Mouse (Mus musculus): Measurements from ENCODE around the gene Cuta. TPM values are rescaled to one million over a fixed set of nuclear protein-coding genes. Genes with fewer than 3 reads are reported as not detected.
"Not testable (repeated sequence)": the region's sequence is repeated elsewhere in the genome, so short reads cannot be mapped to it uniquely, and the experiment has no call there.

Gene Cuta
- 134 and 138 TPM in 2 replicates for polyA plus RNA-seq (2015; fragmentation: Nextera tagmentation; extraction: Ambion mirVana)

DNA sequence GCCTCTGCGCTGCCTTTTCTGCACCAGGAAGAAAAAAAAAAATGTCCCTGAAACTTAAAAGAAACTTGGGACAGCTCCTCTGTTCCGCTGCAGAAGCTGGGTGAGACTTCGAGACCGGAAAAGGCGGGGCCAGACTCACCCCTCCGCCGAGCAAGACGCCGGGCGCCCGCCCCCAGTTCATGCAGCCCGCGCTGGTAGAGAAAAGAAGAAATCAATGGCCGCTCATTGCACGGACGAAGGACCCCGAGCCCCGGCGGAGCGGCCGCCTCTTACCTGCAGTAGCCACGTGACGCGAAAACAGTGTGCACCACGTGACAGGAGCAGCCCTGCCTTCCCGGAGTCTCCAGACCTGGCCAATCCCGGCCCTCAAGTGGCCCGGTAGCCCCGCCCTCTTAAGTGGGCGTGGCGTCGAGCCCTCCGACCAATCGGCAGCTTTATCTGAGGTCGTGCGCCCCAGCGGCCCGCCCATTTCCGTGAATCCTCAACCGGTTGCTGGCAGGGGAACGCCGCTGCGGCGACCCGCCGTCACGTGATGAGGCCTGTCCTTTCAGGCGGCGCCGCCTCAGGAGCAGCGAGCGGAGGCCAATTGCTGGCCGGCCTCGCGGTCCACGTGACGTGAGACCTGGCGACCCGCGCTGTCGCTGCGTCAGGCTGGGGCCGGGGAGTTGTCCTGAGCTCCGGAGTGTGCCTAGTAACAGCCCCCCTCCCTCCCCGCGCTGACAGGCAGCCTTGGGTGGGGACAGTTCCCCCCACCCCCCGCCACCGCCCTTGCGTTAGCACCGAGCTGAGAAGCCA, at the start of gene Cuta:
Cuta (minus strand) TSS at position 392 of the 795 bp plus-strand sequence.
- WGBS: under 1% methylated on average over 69 of the region's 70 CpGs
- H3K9me3 ChIP-seq: no peaks in the 10 kb centered on the region
- H3K4me3 ChIP-seq: peak within 1 kb of the TSS; percentile 70
- peak within 1 kb of the TSS; percentile 68 for H3K9ac ChIP-seq
- H3K27ac ChIP-seq (replicated peaks): peak within 1 kb of the TSS; percentile 95
- peak; percentile 94 for ATAC-seq (ENCODE audit: low FRiP score, low read depth)
- peak within 1 kb of the TSS; percentile 98 for H3K4me2 ChIP-seq
- no peaks in the 10 kb centered on the region for H3K27me3 ChIP-seq
- H3K36me3 ChIP-seq: peaks cover 15% of the 10 kb centered on the region
- peaks cover 53% of the 10 kb centered on the region for H3K4me1 ChIP-seq (replicated peaks)

DNA sequence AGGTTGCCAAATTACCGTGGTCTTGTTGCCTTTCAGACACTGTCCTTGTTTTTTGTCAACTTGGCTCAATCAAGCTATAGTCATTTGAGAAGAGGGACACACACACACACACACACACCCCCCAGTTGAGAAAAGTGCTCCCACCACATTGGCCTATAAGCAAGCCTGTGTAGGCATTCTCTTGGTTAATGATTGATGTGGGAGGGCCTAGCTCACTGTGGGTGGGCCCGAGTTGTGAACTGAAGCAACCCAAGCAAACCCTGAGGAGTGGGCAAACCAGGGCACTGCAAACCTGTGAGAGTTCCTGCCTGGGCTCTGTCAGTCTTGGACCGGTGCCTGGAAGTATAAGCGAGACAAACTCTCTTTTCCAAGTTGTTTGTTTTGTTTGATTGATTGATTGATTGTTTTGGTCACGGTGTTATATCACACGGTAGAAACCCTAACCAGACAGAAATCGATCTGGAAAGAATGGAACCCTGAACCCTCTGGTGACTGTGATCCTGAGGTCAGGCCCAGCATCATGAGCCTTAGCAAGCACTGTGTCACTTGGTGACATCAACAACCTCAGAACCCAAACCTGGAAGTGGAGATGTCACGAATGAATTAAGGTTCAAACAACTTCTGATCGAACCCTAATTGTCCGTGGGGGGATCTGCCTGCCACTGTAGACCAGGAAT, 46.3 kb upstream of the Cuta start:
- no peak for ATAC-seq (ENCODE audit: low FRiP score, low read depth)
- Histone ChIP-seq H3K27ac (replicated peaks) (no peak overlapping the region), H3K4me2 (no peak overlapping the region), H3K9me3 (no peaks in the 10 kb centered on the region), H3K9ac (no peak overlapping the region), H3K4me3 (no peak overlapping the region), H3K4me1 (replicated peaks) (no peaks in the 10 kb centered on the region), H3K27me3 (no peaks in the 10 kb centered on the region), H3K36me3 (peaks cover 3% of the 10 kb centered on the region; the same call in 1 of the 2 replicates)
- 81% methylated on average over 10 of the region's 10 CpGs for WGBS

DNA sequence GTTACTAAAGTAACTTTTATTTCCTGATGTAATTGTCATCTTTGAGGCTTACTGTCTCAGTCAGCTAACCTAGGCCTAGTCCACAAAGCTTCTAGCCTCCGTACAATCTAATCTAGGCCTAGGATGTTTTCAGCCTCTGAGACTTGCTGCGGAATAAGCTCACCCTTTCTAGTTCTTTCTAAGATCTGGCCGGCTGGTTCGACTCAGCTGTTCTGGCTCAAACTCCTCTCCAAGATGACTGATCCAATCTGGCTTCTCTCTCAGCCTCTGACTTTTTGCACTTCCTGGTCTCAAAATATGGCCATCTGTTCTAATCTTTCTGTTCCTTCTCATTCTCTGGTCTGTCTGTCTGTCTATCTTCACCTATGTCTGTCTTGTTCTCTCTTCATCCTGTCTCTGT, 44.0 kb upstream of the Cuta start:
- Histone ChIP-seq H3K4me2 (no peak overlapping the region), H3K4me1 (replicated peaks) (peaks cover 6% of the 10 kb centered on the region; the same call in 1 of the 2 replicates), H3K36me3 (peaks cover 14% of the 10 kb centered on the region), H3K9ac (no peak overlapping the region), H3K27me3 (no peaks in the 10 kb centered on the region), H3K27ac (replicated peaks) (no peak overlapping the region), H3K9me3 (no peaks in the 10 kb centered on the region), H3K4me3 (no peak overlapping the region)
- ATAC-seq (ENCODE audit: low FRiP score, low read depth): no peak
- WGBS: 99% methylated on average over 4 of the region's 4 CpGs

DNA sequence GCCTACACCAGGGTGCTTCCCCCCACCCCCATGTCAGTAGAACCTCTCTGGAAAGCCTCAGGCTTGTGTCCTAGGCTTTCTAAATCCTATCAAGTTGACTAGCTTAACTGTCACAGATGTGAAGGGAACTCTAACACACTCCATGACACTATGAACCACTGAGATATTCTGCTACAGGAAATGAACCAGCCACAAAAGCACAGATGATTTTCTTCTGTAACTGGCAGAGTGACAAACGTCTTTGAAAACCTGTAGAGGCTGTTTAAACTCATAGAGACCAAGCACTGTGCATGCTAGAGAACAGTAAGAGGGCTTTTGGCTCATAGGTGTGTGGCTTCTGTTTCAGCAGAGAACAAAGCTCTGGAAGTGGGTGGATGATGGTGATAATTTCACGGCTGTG, 41.7 kb upstream of the Cuta start:
- Histone ChIP-seq H3K36me3 (peaks cover 32% of the 10 kb centered on the region), H3K9me3 (no peaks in the 10 kb centered on the region), H3K4me1 (replicated peaks) (peaks cover 20% of the 10 kb centered on the region), H3K27me3 (no peaks in the 10 kb centered on the region), H3K27ac (replicated peaks) (no peak overlapping the region), H3K9ac (no peak overlapping the region), H3K4me3 (no peak overlapping the region), H3K4me2 (no peak overlapping the region)
- 78% methylated on average over 2 of the region's 2 CpGs for WGBS
- ATAC-seq (ENCODE audit: low FRiP score, low read depth): no peak

DNA sequence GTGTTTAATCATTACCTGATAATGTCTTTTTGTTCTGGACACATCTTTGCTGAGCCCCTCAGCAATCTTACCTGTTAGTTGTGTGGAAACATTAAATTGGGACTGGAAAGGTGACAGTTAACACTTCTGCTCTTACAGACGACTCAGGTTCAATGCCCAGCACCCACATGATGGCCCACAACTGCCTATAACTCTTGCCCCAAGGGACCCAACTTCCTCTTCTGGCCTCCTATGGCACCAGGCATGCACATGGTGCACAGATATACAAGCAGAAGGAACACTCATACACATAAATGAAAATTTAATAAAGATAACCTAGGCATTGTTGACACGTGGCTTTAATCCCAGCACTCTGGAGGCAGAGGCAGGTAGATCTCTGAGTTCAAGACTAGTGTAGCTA, 40.1 kb upstream of the Cuta start:
- ATAC-seq (ENCODE audit: low FRiP score, low read depth): no peak
- H3K27me3 ChIP-seq: no peaks in the 10 kb centered on the region
- H3K36me3 ChIP-seq: peaks cover 48% of the 10 kb centered on the region
- H3K4me1 ChIP-seq (replicated peaks): peaks cover 36% of the 10 kb centered on the region
- no peak overlapping the region for H3K4me2 ChIP-seq
- no peaks in the 10 kb centered on the region for H3K9me3 ChIP-seq
- H3K9ac ChIP-seq: no peak overlapping the region
- 81% methylated on average over 2 of the region's 2 CpGs for WGBS
- no peak overlapping the region for H3K27ac ChIP-seq (replicated peaks)
- H3K4me3 ChIP-seq: no peak overlapping the region

DNA sequence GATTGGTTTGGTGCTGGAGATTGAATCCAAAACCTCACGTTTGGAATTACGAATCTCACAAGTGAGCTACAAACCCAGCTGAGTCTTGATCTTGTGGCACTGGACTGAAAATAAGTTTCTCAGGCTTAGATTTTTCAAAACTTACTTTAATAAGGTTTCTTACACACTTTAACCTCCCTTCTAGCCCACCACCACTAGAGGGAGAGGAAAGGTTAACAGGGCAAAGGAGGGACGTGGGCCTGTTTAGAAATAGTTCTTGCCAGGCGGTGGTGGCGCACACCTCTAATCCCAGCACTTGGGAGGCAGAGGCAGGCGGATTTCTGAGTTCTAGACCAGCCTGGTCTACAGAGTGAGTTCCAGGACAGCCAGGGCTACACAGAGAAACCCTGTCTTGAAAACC, 38.0 kb upstream of the Cuta start:
- ATAC-seq (ENCODE audit: low FRiP score, low read depth): not testable (repeated sequence)
- H3K4me1 ChIP-seq (replicated peaks): peaks cover 49% of the 10 kb centered on the region
- 92% methylated on average over 6 of the region's 6 CpGs for WGBS

DNA sequence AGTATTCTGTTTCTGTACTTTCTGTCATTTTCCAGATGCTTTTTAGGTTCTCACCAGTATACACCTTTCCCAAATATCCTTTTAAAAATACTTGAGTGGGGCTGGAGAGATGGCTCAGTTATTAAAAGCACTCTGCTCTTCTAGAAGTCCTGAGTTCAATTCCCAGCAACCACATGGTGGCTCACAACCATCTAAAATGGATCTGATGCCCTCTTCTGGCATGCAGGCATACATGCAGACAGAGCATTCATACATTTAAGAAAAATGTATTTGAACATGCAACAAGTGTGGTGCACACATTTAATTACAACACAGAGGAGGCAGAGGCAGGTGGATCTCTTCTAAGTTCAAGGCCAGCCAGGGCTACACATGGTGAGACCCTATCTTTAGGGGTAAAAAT, 36.0 kb upstream of the Cuta start:
- Histone ChIP-seq H3K27me3 (no peaks in the 10 kb centered on the region), H3K4me2 (no peak overlapping the region), H3K36me3 (peaks cover 49% of the 10 kb centered on the region), H3K4me3 (no peak overlapping the region), H3K9ac (no peak overlapping the region), H3K27ac (replicated peaks) (no peak overlapping the region), H3K9me3 (no peaks in the 10 kb centered on the region), H3K4me1 (replicated peaks) (peaks cover 64% of the 10 kb centered on the region)
- no peak for ATAC-seq (ENCODE audit: low FRiP score, low read depth)

More for the DNA sequence above, 38.0 kb upstream of the Cuta start:
- H3K4me2 ChIP-seq; H3K27me3 ChIP-seq; H3K9me3 ChIP-seq; H3K9ac ChIP-seq; H3K4me3 ChIP-seq; H3K27ac ChIP-seq (replicated peaks): not testable (repeated sequence)
- H3K36me3 ChIP-seq: peaks cover 49% of the 10 kb centered on the region

DNA sequence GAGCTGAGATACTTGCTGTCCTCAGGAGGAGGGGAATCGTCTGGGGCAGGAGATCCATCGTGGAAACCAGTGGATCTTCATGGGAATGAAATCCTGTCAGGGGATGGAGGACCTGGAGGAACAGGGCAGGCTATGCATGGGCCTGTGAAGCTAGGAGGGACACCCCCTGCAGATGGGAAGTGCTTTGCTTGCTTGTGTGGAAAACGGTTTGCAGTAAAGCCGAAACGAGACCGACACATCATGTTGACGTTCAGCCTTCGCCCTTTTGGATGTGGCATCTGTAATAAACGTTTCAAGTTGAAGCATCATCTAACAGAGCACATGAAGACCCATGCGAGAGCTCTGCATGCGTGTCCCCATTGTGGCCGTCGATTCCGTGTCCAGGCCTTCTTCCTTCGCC, 35.2 kb upstream of the Cuta start:
- Histone ChIP-seq H3K27ac (replicated peaks) (no peak overlapping the region), H3K4me1 (replicated peaks) (peaks cover 64% of the 10 kb centered on the region), H3K36me3 (peaks cover 51% of the 10 kb centered on the region), H3K4me3 (peak overlapping the region; percentile 86; the same call in 1 of the 2 replicates), H3K9me3 (no peaks in the 10 kb centered on the region), H3K4me2 (peak overlapping the region; percentile 94), H3K27me3 (no peaks in the 10 kb centered on the region), H3K9ac (no peak overlapping the region)
- 94% methylated on average over 15 of the region's 15 CpGs for WGBS
- ATAC-seq (ENCODE audit: low FRiP score, low read depth): no peak

DNA sequence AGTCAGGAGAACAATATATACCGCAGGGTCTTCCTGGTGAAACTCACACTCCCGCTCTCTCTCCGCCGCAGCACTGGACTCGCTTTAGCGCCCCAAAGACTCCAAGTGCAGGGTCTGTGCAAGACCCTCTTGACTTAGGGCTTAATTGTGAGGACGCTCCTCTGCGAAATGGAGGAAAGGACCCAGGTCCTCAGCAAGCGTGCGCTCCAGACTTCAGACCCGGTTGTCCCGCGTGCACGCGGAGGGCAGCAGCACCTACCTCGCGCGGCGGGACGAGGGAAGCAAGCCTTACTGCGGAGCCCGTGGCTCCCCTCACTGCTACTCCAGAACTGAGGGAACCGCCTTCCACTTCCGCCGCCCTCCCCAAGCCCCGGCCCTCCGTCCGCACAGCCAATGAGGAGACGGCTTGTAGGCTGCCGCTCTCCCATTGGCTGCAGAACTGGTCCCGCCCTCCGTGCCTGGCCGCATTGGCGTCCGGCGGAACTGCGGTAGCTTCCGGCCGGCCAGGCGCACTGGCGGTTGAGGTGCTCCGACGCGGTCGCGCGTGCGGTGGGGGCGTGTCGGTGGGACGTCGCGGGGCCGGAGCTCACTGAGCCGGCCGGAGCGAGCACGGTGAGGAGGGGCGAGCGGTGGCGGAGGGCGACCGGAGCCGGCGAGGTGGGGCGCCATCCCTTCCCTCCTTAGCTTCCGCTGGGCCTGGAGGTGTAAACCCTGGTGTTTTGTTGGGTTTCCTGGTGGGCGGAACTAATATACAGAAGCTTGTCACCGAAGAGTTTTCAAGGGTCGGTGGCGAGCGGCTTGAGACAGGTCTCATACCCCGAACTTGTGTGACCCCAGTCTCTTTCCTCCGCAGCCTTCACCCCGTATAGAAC, 33.6 kb upstream of the Cuta start, which contains the start of gene Zbtb9:
Zbtb9 (plus strand) TSS at position 465 of the 872 bp plus-strand sequence.
- H3K4me1 ChIP-seq (replicated peaks): peaks cover 55% of the 10 kb centered on the region
- peak within 1 kb of the TSS; percentile 94 for H3K4me2 ChIP-seq
- H3K9ac ChIP-seq: peak within 1 kb of the TSS; percentile 80
- peaks cover 46% of the 10 kb centered on the region for H3K36me3 ChIP-seq
- WGBS: under 1% methylated on average over 75 of the region's 75 CpGs
- H3K4me3 ChIP-seq: peak within 1 kb of the TSS; percentile 86
- peak; percentile 98 for ATAC-seq (ENCODE audit: low FRiP score, low read depth)
- peak within 1 kb of the TSS; percentile 84 for H3K27ac ChIP-seq (replicated peaks)
- H3K9me3 ChIP-seq: no peaks in the 10 kb centered on the region
- no peaks in the 10 kb centered on the region for H3K27me3 ChIP-seq

DNA sequence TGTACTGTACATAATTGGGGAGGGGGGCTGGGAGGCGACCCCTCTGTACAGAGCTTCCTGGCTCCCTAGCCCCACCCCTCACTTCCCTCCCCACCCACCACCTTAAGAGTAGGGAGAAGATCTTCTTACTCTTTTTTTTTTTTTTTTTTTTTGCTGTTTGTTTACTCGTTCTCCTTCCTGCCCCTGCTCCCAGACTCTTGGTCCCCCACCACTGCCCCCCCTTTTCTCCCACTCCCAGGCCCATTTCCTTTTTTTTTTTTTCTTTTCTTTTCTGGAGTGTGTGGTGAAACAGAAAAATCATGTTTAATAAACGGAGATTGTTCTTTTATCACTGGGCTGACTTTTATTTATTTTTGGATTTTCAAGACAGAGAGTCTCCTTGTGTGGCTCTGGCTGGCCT, 32.7 kb upstream of the Cuta start:
- Histone ChIP-seq H3K4me2 (peak overlapping the region; percentile 94), H3K27ac (replicated peaks) (peak overlapping the region; percentile 84), H3K36me3 (peaks cover 48% of the 10 kb centered on the region), H3K9ac (peak overlapping the region; percentile 80), H3K4me3 (peak overlapping the region; percentile 86), H3K9me3 (no peaks in the 10 kb centered on the region), H3K27me3 (no peaks in the 10 kb centered on the region), H3K4me1 (replicated peaks) (peaks cover 54% of the 10 kb centered on the region)
- ATAC-seq (ENCODE audit: low FRiP score, low read depth): no peak
- 1% methylated on average over 3 of the region's 3 CpGs for WGBS

DNA sequence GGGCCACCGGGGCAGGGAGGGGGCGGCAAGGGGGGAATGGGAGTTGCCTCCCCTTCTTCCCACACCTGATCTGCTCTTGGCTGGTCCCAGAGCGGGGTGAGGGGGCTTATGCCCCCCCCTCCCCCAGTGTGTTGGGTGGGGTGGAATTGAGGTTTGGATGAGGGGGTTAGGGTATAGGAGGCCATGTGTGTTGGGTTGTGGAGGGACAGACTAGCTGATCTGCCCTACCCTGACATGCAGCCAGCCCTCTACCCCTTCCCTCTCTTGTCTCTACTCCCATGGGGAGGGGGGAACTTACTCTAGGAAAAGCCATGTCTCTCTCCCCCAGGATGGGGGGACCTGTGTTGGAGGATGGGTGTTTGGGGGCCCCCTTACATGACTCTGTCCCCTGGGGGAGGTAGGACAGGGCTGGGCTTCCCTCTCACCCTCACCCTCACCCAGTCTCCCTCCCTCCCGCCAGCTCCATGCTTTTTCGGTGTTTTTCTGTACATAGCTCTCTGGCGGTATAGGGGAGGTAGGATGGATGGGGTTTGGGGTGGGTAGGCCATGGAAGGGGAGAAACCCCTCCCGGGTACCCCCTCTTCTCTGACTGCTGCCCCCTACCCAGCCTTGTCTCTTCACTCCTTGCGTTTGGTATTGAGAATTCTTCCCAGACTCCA, 32.0 kb upstream of the Cuta start:
- Histone ChIP-seq H3K4me1 (replicated peaks) (peaks cover 47% of the 10 kb centered on the region), H3K27me3 (no peaks in the 10 kb centered on the region), H3K9me3 (no peaks in the 10 kb centered on the region), H3K27ac (replicated peaks) (peak overlapping the region; percentile 5; the same call in 1 of the 2 replicates), H3K9ac (no peak overlapping the region), H3K4me3 (no peak overlapping the region), H3K36me3 (peaks cover 49% of the 10 kb centered on the region), H3K4me2 (peak overlapping the region; percentile 94)
- 46% methylated on average over 8 of the region's 8 CpGs for WGBS
- ATAC-seq (ENCODE audit: low FRiP score, low read depth): no peak

All from hindbrain, embryonic 15.5 days (tissue).